8 mouse cellular contexts compared by ENCODE assay signal in genomic region chrX:169986519-169987367, GRCm38 (mm10). TPM values are rescaled to one million over a fixed set of nuclear protein-coding genes. Genes with fewer than 3 reads are reported as not detected.
A peak's percentile ranks its signal among the peaks of the same experiment; 100 is the strongest.
DNase-seq lines count a peak whose midpoint lies in the region; ATAC-seq and TF ChIP-seq lines count a peak whose summit lies in the region.
"Not testable (repeated sequence)": the region's sequence is repeated elsewhere in the genome, so short reads cannot be mapped to it uniquely, and the experiment has no call there.

No protein-coding gene starts in this region.

- H3K27ac ChIP-seq in hindbrain, embryonic 12.5 days: peak overlapping the region; percentile 14
- not testable (repeated sequence) for H3K27ac ChIP-seq in lung, postnatal 0 days (ENCODE audit: low read length)

- ATAC-seq in hindbrain, embryonic 12.5 days (ENCODE audit: low FRiP score): peak; percentile 94
- peak; percentile 88 for ATAC-seq in lung, postnatal 0 days

- H3K4me2 ChIP-seq in hindbrain, embryonic 12.5 days (replicated peaks): peak overlapping the region; percentile 34
- peak overlapping the region; percentile 50 for H3K4me2 ChIP-seq in lung, postnatal 0 days (replicated peaks; ENCODE audit: low read depth, low read length)

- DNase-seq in NIH3T3 (ENCODE audit: low read depth): peak; percentile 97
- DNase-seq in cerebellum, postnatal 14 days: peak; percentile 89 to 91
- peak; percentile 90 to 94 for DNase-seq in frontal cortex, postnatal 10 days (ENCODE audit: low spot score in 2 of 2)
- peak; percentile 90 to 91 for DNase-seq in layer of hippocampus, postnatal 10 days (ENCODE audit: low spot score in 2 of 2)
- DNase-seq in lung, postnatal 0 days (ENCODE audit: low spot score): peak; percentile 52
- DNase-seq in ovary, adult 18-20 months (ENCODE audit: low spot score): peak; percentile 85
- DNase-seq in thymus, postnatal 0 days (ENCODE audit: low spot score): peak; percentile 76

- H3K36me3 ChIP-seq in hindbrain, embryonic 12.5 days: peaks cover 68% of the 10 kb centered on the region
- H3K36me3 ChIP-seq in lung, postnatal 0 days (ENCODE audit: insufficient read depth, low read length): peaks cover 11% of the 10 kb centered on the region; the same call in 1 of the 2 replicates

- TF ChIP-seq CTCF in lung, postnatal 0 days (IDR thresholded peaks at IDR 0.05): not testable (repeated sequence)

- peak overlapping the region; percentile 14 for H3K4me3 ChIP-seq in hindbrain, embryonic 12.5 days
- peak overlapping the region; percentile 20 for H3K4me3 ChIP-seq in lung, postnatal 0 days (ENCODE audit: low read depth, low read length)

- not testable (repeated sequence) for H3K27me3 ChIP-seq in hindbrain, embryonic 12.5 days; lung, postnatal 0 days (replicated peaks; ENCODE audit: insufficient read depth, low read length)

- 59% methylated on average over 51 of the region's 51 CpGs for WGBS in hindbrain, embryonic 12.5 days
- 34% methylated on average over 51 of the region's 51 CpGs for WGBS in lung, postnatal 0 days

- not testable (repeated sequence) for TF ChIP-seq EP300 in lung, postnatal 0 days (IDR thresholded peaks at IDR 0.05)

- H3K4me1 ChIP-seq in hindbrain, embryonic 12.5 days; lung, postnatal 0 days (ENCODE audit: insufficient read depth, low read depth, low read length): not testable (repeated sequence)

- H3K9me3 ChIP-seq in hindbrain, embryonic 12.5 days (replicated peaks): peaks cover 67% of the 10 kb centered on the region
- H3K9me3 ChIP-seq in lung, postnatal 0 days (ENCODE audit: low read length): peaks cover 33% of the 10 kb centered on the region

- H3K9ac ChIP-seq in hindbrain, embryonic 12.5 days: peak overlapping the region; percentile 20; the same call in 1 of the 2 replicates
- not testable (repeated sequence) for H3K9ac ChIP-seq in lung, postnatal 0 days (replicated peaks; ENCODE audit: low read depth)

RNA-seq across cellular contexts. Expression of gene Gm21887, which starts 22.7 kb away (rescaled TPM):
- 169 and 249 TPM in 2 replicates for polyA plus RNA-seq in hindbrain, embryonic 12.5 days (2016; fragmentation: Nextera tagmentation; extraction: Ambion mirVana)
- total RNA-seq in layer of hippocampus, postnatal 10 days (2021): 100 to 1,000 TPM; 327 to 366 TPM
- polyA plus RNA-seq in lung, postnatal 0 days (2015; fragmentation: Nextera tagmentation; extraction: Ambion mirVana): 90.2 and 116 TPM in 2 replicates
- 166 and 243 TPM in 2 replicates for polyA plus RNA-seq in thymus, postnatal 0 days (2015; fragmentation: Nextera tagmentation; extraction: Ambion mirVana)
